Mouse (Mus musculus) cerebellum, adult (tissue): ENCODE results near the gene Hcls1.

ENCODE experiments used
- ATAC-seq: cut with Nextera tagmentation; 2 replicates; pipeline ENCODE4 v1.9.2; 2017; ENCODE audit warnings: mild to moderate bottlenecking, moderate library complexity, mixed read lengths; ENCODE audit not compliant: insufficient number of reproducible peaks, low FRiP score, low TSS enrichment

The Hcls1 gene

GRCm38 (mm10) chr16:36934841-36935620 is at the start of gene Hcls1:
Gene Hcls1 (plus strand): TSS chr16:36934983.
- no peak for ATAC-seq

- ATAC-seq: no peak
These were observed 48.9 kb upstream of the Hcls1 start for GRCm38 (mm10) chr16:36885912-36886311.

GRCm38 (mm10) chr16:36887546-36887945 is 47.2 kb upstream of the Hcls1 start:
- no peak for ATAC-seq

GRCm38 (mm10) chr16:36890559-36890958 is 44.2 kb upstream of the Hcls1 start:
- ATAC-seq: no peak

GRCm38 (mm10) chr16:36891415-36891814 is 43.4 kb upstream of the Hcls1 start:
- no peak for ATAC-seq

GRCm38 (mm10) chr16:36893317-36893716 is 41.5 kb upstream of the Hcls1 start:
- ATAC-seq: no peak

GRCm38 (mm10) chr16:36896712-36897111 is 38.1 kb upstream of the Hcls1 start:
- no peak for ATAC-seq

- no peak for ATAC-seq
These were observed 31.6 kb upstream of the Hcls1 start for GRCm38 (mm10) chr16:36903156-36903555.

GRCm38 (mm10) chr16:36911909-36912308 is 22.9 kb upstream of the Hcls1 start:
- ATAC-seq: no peak

- no peak for ATAC-seq
These were observed 22.5 kb upstream of the Hcls1 start for GRCm38 (mm10) chr16:36912311-36912710.

GRCm38 (mm10) chr16:36914195-36914594 is 20.6 kb upstream of the Hcls1 start:
- ATAC-seq: no peak

GRCm38 (mm10) chr16:36918505-36918904 is 16.3 kb upstream of the Hcls1 start:
- no peak for ATAC-seq

- no peak for ATAC-seq
These were observed 14.4 kb upstream of the Hcls1 start for GRCm38 (mm10) chr16:36920410-36920809.

GRCm38 (mm10) chr16:36921067-36921613 is 13.6 kb upstream of the Hcls1 start:
- no peak for ATAC-seq

- ATAC-seq: no peak
These were observed 12.8 kb upstream of the Hcls1 start for GRCm38 (mm10) chr16:36921980-36922379.

GRCm38 (mm10) chr16:36924312-36924711 is 10.5 kb upstream of the Hcls1 start:
- no peak for ATAC-seq

GRCm38 (mm10) chr16:36925351-36925750 is 9.4 kb upstream of the Hcls1 start:
- ATAC-seq: no peak

- no peak for ATAC-seq
These were observed 9.0 kb upstream of the Hcls1 start for GRCm38 (mm10) chr16:36925797-36926196.

- no peak for ATAC-seq
These were observed 8.0 kb upstream of the Hcls1 start for GRCm38 (mm10) chr16:36926514-36927447.

- no peak for ATAC-seq
These were observed 7.2 kb upstream of the Hcls1 start for GRCm38 (mm10) chr16:36927495-36928105.

- no peak for ATAC-seq
These were observed 6.7 kb upstream of the Hcls1 start for GRCm38 (mm10) chr16:36928106-36928500.
